Mouse (Mus musculus) forebrain, embryonic 11.5 days (tissue): ENCODE measurements at regions not wholly inside any gene's neighbourhood (a gene's known extent, or its start where the extent isn't known, plus 50 kb on each side); places are given as distances from the start of the nearest gene placed in this dataset.

Source experiments
- ATAC-seq: fragments of 200-750 bp; cut with Nextera tagmentation; replicated peaks from 2 replicates; pipeline ENCODE4 v1.8.0; 2017; ENCODE audit warnings: moderate TSS enrichment; ENCODE audit not compliant: low FRiP score
- DNase-seq: peaks from one replicate; pipeline ENCODE4 v3.0.0-alpha.2; 2017; ENCODE audit warnings: low spot score
- H3K27ac ChIP-seq: fragments of 300-500 bp; sonication (generic); 2 replicates; pipeline ENCODE4 v1.5.1; 2014; ENCODE audit warnings: low read depth, low read length
- H3K27me3 ChIP-seq: fragments of 300-500 bp; sonication (generic); 2 replicates; pipeline ENCODE4 v1.6.1; 2014; ENCODE audit warnings: mild to moderate bottlenecking, low read length, mixed read lengths; ENCODE audit not compliant: control insufficient read depth, insufficient read depth
- H3K36me3 ChIP-seq: fragments of 300-500 bp; sonication (generic); 2 replicates; pipeline ENCODE4 v1.6.1; 2014; ENCODE audit warnings: mild to moderate bottlenecking, low read length, moderate library complexity, mixed read lengths; ENCODE audit not compliant: control insufficient read depth, insufficient read depth
- H3K4me1 ChIP-seq: fragments of 300-500 bp; sonication (generic); replicated peaks from 2 replicates; pipeline ENCODE4 v1.6.1; 2014; ENCODE audit warnings: low read length, mixed read lengths; ENCODE audit not compliant: control insufficient read depth, insufficient read depth
- H3K4me2 ChIP-seq: fragments of 300-500 bp; sonication (generic); 2 replicates; pipeline ENCODE4 v1.6.1; 2014; ENCODE audit warnings: low read depth, mild to moderate bottlenecking, low read length, moderate library complexity, mixed read lengths; ENCODE audit not compliant: severe bottlenecking
- H3K4me3 ChIP-seq: fragments of 300-500 bp; sonication (generic); 2 replicates; pipeline ENCODE4 v1.5.1; 2014; ENCODE audit warnings: low read depth, low read length
- H3K9ac ChIP-seq: fragments of 300-500 bp; sonication (generic); 2 replicates; pipeline ENCODE4 v1.6.1; 2014; ENCODE audit warnings: low read length
- H3K9me3 ChIP-seq: fragments of 300-500 bp; sonication (generic); 2 replicates; pipeline ENCODE4 v1.6.1; 2016; ENCODE audit warnings: low read length, mixed read lengths; ENCODE audit not compliant: control insufficient read depth
- WGBS: fragments of 180-500 bp; shearing (Covaris S2); extraction: QIAGEN DNeasy Blood & Tissue Kit; methylation state at CpG from one replicate; pipeline ENCODE4 v1.1.7; 2014; 5-methylcytosine and 5-hydroxymethylcytosine counted together

- no peaks in the 10 kb centered on the region for H3K36me3 ChIP-seq
- H3K27ac ChIP-seq, result no peak overlapping the region
- 82% methylated on average over 15 of the region's 15 CpGs for WGBS
- peaks cover 7% of the 10 kb centered on the region for H3K4me1 ChIP-seq
- no peak overlapping the region for H3K4me3 ChIP-seq
- H3K4me2 ChIP-seq, result no peak overlapping the region
- no peak for DNase-seq
- H3K27me3 ChIP-seq, result peaks cover 2% of the 10 kb centered on the region; the same call in 1 of the 2 replicates
- H3K9me3 ChIP-seq, result no peaks in the 10 kb centered on the region
- no peak overlapping the region for H3K9ac ChIP-seq
- ATAC-seq, result no peak
Measured at GRCm38 (mm10) chr15:88469508-88470455, 130.3 kb upstream of the Zdhhc25 start.

- Histone ChIP-seq H3K4me3 (no peak overlapping the region), H3K27me3 (peaks cover 2% of the 10 kb centered on the region; the same call in 1 of the 2 replicates), H3K4me1 (peaks cover 6% of the 10 kb centered on the region), H3K36me3 (no peaks in the 10 kb centered on the region), H3K9ac (no peak overlapping the region), H3K27ac (no peak overlapping the region), H3K9me3 (no peaks in the 10 kb centered on the region), H3K4me2 (no peak overlapping the region)
- DNase-seq (peak; percentile 44), ATAC-seq (no peak)
- WGBS, result 44% methylated on average over 18 of the region's 18 CpGs
Measured at GRCm38 (mm10) chr15:88472351-88473100, 127.6 kb upstream of the Zdhhc25 start.

GRCm38 (mm10) chr15:88473221-88473620 lies 126.9 kb upstream of the Zdhhc25 start:
- H3K4me1 ChIP-seq, result peaks cover 5% of the 10 kb centered on the region
- no peak overlapping the region for H3K9ac ChIP-seq
- H3K4me2 ChIP-seq, result no peak overlapping the region
- no peaks in the 10 kb centered on the region for H3K9me3 ChIP-seq
- no peaks in the 10 kb centered on the region for H3K36me3 ChIP-seq
- WGBS, result 45% methylated on average over 5 of the region's 5 CpGs
- H3K27ac ChIP-seq, result no peak overlapping the region
- H3K27me3 ChIP-seq, result peaks cover 2% of the 10 kb centered on the region; the same call in 1 of the 2 replicates
- ATAC-seq (no peak), DNase-seq (peak; percentile 55)
- no peak overlapping the region for H3K4me3 ChIP-seq

GRCm38 (mm10) chr15:88483471-88483870 lies 116.6 kb upstream of the Zdhhc25 start:
- Histone ChIP-seq H3K9ac (no peak overlapping the region), H3K27ac (no peak overlapping the region), H3K4me2 (no peak overlapping the region), H3K4me3 (no peak overlapping the region), H3K9me3 (no peaks in the 10 kb centered on the region), H3K27me3 (no peaks in the 10 kb centered on the region), H3K4me1 (no peaks in the 10 kb centered on the region), H3K36me3 (no peaks in the 10 kb centered on the region)
- ATAC-seq (no peak), DNase-seq (peak; percentile 15)
- WGBS, result 82% methylated on average over 6 of the region's 6 CpGs

- Histone ChIP-seq H3K9ac (no peak overlapping the region), H3K27ac (no peak overlapping the region), H3K4me1 (no peaks in the 10 kb centered on the region; the same call in 1 of the 2 replicates), H3K27me3 (no peaks in the 10 kb centered on the region), H3K36me3 (no peaks in the 10 kb centered on the region), H3K4me2 (no peak overlapping the region), H3K4me3 (no peak overlapping the region), H3K9me3 (no peaks in the 10 kb centered on the region)
- WGBS, result 87% methylated on average over 7 of the region's 7 CpGs
- no peak for ATAC-seq
- DNase-seq, result no peak
Measured at GRCm38 (mm10) chr15:88489715-88490114, 110.4 kb upstream of the Zdhhc25 start.

GRCm38 (mm10) chr15:88490316-88491090 lies 109.6 kb upstream of the Zdhhc25 start:
- Histone ChIP-seq H3K4me1 (no peaks in the 10 kb centered on the region; the same call in 1 of the 2 replicates), H3K4me2 (no peak overlapping the region), H3K9me3 (no peaks in the 10 kb centered on the region), H3K27ac (no peak overlapping the region), H3K9ac (no peak overlapping the region), H3K36me3 (no peaks in the 10 kb centered on the region), H3K27me3 (no peaks in the 10 kb centered on the region), H3K4me3 (no peak overlapping the region)
- ATAC-seq, result no peak
- WGBS, result 41% methylated on average over 12 of the region's 12 CpGs
- DNase-seq, result no peak

- 64% methylated on average over 5 of the region's 5 CpGs for WGBS
- H3K27ac ChIP-seq, result no peak overlapping the region
- DNase-seq, result no peak
Measured at GRCm38 (mm10) chr15:88491091-88491366, 109.1 kb upstream of the Zdhhc25 start.

GRCm38 (mm10) chr15:88497957-88498356 lies 102.1 kb upstream of the Zdhhc25 start:
- DNase-seq, result no peak
- WGBS, result 88% methylated on average over 7 of the region's 7 CpGs

More at GRCm38 (mm10) chr15:88491091-88491366, 109.1 kb upstream of the Zdhhc25 start:
- Histone ChIP-seq H3K4me2 (no peak overlapping the region), H3K4me1 (no peaks in the 10 kb centered on the region; the same call in 1 of the 2 replicates), H3K9ac (no peak overlapping the region), H3K9me3 (no peaks in the 10 kb centered on the region), H3K4me3 (no peak overlapping the region), H3K27me3 (no peaks in the 10 kb centered on the region), H3K36me3 (no peaks in the 10 kb centered on the region)
- no peak for ATAC-seq

More at GRCm38 (mm10) chr15:88497957-88498356, 102.1 kb upstream of the Zdhhc25 start:
- H3K4me1 ChIP-seq, result no peaks in the 10 kb centered on the region
- H3K9me3 ChIP-seq, result no peaks in the 10 kb centered on the region
- no peak overlapping the region for H3K9ac ChIP-seq
- H3K4me3 ChIP-seq, result no peak overlapping the region
- no peaks in the 10 kb centered on the region for H3K27me3 ChIP-seq
- no peak overlapping the region for H3K27ac ChIP-seq
- no peaks in the 10 kb centered on the region for H3K36me3 ChIP-seq
- ATAC-seq, result no peak
- no peak overlapping the region for H3K4me2 ChIP-seq
